ENCODE assay signal across 8 mouse cellular contexts in the genomic region with DNA sequence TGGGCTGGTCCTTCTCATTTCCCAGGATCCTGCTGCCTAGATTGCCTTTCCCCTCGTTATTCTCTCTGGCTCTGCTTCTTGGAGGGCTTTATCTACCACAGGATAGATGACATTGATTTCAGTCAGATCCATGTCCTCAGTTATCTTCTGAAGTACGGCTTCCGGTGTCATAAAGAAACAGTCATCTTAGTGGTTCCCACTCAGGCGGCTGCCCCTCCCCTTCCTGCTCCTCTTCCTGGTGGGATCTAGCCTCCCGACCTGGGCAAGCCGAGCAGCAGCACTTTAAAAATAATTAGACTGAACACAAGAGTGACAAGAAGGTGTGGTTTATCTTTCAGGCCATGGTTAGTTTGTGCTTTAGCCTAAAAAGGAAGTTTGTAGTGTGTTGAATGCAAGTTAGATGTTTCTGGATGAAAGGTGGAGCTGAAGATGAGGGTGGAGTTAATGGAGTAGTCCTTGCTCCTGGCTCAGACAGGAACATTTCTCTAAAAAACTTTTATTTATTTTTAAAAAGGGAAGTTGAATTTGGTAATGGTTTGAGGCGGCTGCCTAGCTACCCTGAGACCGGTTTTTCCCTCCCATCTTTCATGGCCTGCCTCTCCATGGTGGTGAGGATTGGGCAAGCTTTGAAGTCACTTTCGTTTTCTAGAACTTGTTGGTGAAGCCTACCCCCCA.
DNase-seq lines count a peak whose midpoint lies in the region; ATAC-seq and TF ChIP-seq lines count a peak whose summit lies in the region.

No protein-coding gene starts in this region.

- no peak overlapping the region for H3K4me3 ChIP-seq in kidney, embryonic 15.5 days (replicated peaks)
- peak overlapping the region; percentile 32 to 47 for H3K4me3 ChIP-seq in liver, embryonic 14.5 days (ENCODE audit: insufficient read depth in 1 of 2, low read depth in 2 of 2, low read length in 2 of 2)
- H3K4me3 ChIP-seq in stomach, embryonic 15.5 days (replicated peaks), result no peak overlapping the region

- H3K4me2 ChIP-seq in kidney, embryonic 15.5 days, result peak overlapping the region; percentile 43
- H3K4me2 ChIP-seq in liver, embryonic 14.5 days (ENCODE audit: low read depth), result peak overlapping the region; percentile 46
- no peak overlapping the region for H3K4me2 ChIP-seq in stomach, embryonic 15.5 days

- no peak for TF ChIP-seq CTCF in liver, embryonic 14.5 days (IDR thresholded peaks at IDR 0.05; ENCODE audit: low read depth)

- DNase-seq in kidney, adult 11 months, result no peak
- DNase-seq in liver, embryonic 14.5 days (ENCODE audit: low read depth in 3 of 3, low spot score in 3 of 3), result peak in 1 of 3 experiments; percentile 5
- no peak for DNase-seq in spleen, postnatal 10 days (ENCODE audit: low spot score in 2 of 2)
- DNase-seq in urinary bladder, postnatal 36 days (ENCODE audit: low spot score in 2 of 2), result no peak
- no peak for DNase-seq in cerebellum, adult 9-10 months

- no peaks in the 10 kb centered on the region for H3K27me3 ChIP-seq in kidney, embryonic 15.5 days
- no peaks in the 10 kb centered on the region for H3K27me3 ChIP-seq in liver, embryonic 14.5 days (ENCODE audit: control insufficient read depth, insufficient read depth, low read length)
- no peaks in the 10 kb centered on the region for H3K27me3 ChIP-seq in stomach, embryonic 15.5 days (replicated peaks)

- H3K9ac ChIP-seq in kidney, embryonic 15.5 days, result no peak overlapping the region
- H3K9ac ChIP-seq in liver, embryonic 14.5 days (replicated peaks), result 0 out of 2 replicates have a peak overlapping the region, but pooled peaks have one; percentile 11
- H3K9ac ChIP-seq in stomach, embryonic 15.5 days, result no peak overlapping the region

- TF ChIP-seq EP300 in liver, embryonic 14.5 days (IDR thresholded peaks at IDR 0.05; ENCODE audit: low read depth), result no peak

- H3K9me3 ChIP-seq in kidney, embryonic 15.5 days (replicated peaks), result no peaks in the 10 kb centered on the region
- H3K9me3 ChIP-seq in liver, embryonic 14.5 days (ENCODE audit: control insufficient read depth, low read length), result no peaks in the 10 kb centered on the region
- no peaks in the 10 kb centered on the region for H3K9me3 ChIP-seq in stomach, embryonic 15.5 days

- WGBS in kidney, embryonic 15.5 days, result 52% methylated on average over 9 of the region's 9 CpGs
- WGBS in liver, embryonic 14.5 days (ENCODE audit: insufficient replicate concordance), result 10% methylated on average over 9 of the region's 9 CpGs
- 49% methylated on average over 9 of the region's 9 CpGs for WGBS in stomach, embryonic 15.5 days

- peak overlapping the region; percentile 81 for H3K27ac ChIP-seq in kidney, embryonic 15.5 days
- H3K27ac ChIP-seq in liver, embryonic 14.5 days, result no peak overlapping the region
- peak overlapping the region; percentile 62 for H3K27ac ChIP-seq in stomach, embryonic 15.5 days

- no peaks in the 10 kb centered on the region for H3K36me3 ChIP-seq in kidney, embryonic 15.5 days
- no peaks in the 10 kb centered on the region for H3K36me3 ChIP-seq in liver, embryonic 14.5 days (replicated peaks; ENCODE audit: control insufficient read depth, insufficient read depth, low read depth)
- H3K36me3 ChIP-seq in stomach, embryonic 15.5 days, result no peaks in the 10 kb centered on the region

- H3K4me1 ChIP-seq in kidney, embryonic 15.5 days, result peaks cover 26% of the 10 kb centered on the region
- H3K4me1 ChIP-seq in liver, embryonic 14.5 days (replicated peaks; ENCODE audit: control insufficient read depth in 2 of 2, insufficient read depth in 2 of 2, low read length in 1 of 2), result peaks cover 0 to 12% of the 10 kb centered on the region in 2 experiments; a peak in 2 of 4 replicates
- 0 out of 2 replicates have a peak, but pooled peaks cover 7% of the 10 kb centered on the region for H3K4me1 ChIP-seq in stomach, embryonic 15.5 days

- no peak for ATAC-seq in kidney, embryonic 15.5 days (replicated peaks; ENCODE audit: low FRiP score)
- ATAC-seq in granulocyte monocyte progenitor cell, adult 5-6 weeks (replicated peaks; ENCODE audit: poor library complexity, severe bottlenecking), result peak; percentile 82
- ATAC-seq in liver, embryonic 14.5 days (ENCODE audit: insufficient read depth), result no peak
- no peak for ATAC-seq in stomach, embryonic 15.5 days (ENCODE audit: insufficient read depth, low FRiP score, low read depth)

Comparison
In these comparisons a context has a peak if more than half of its experiments do, and no peak if none do; other contexts are left out.
1. H3K4me3 ChIP-seq: peak in liver, embryonic 14.5 days (2 of 2); none in kidney, embryonic 15.5 days (single experiment) and stomach, embryonic 15.5 days (single experiment).